Mouse (Mus musculus): Measurements from ENCODE around the gene Lbhd1.
"Not testable (repeated sequence)": the region's sequence is repeated elsewhere in the genome, so short reads cannot be mapped to it uniquely, and the experiment has no call there.

The Lbhd1 gene

GRCm38 (mm10) chr19:8883616-8884015 lies at the start of gene Lbhd1, which contains the start of gene Gm49403:
TSS of gene Lbhd1 (plus strand) at chr19:8883732.
TSS of gene Gm49403 (plus strand) at chr19:8883930.
- no peak for DNase-seq (ENCODE audit: low spot score in 2 of 2)

GRCm38 (mm10) chr19:8836327-8836726 lies 47.2 kb upstream of the Lbhd1 start:
- DNase-seq (ENCODE audit: low spot score in 2 of 2) = not testable (repeated sequence)

- peak; percentile 86 to 89 for DNase-seq (ENCODE audit: low spot score in 2 of 2)
These were observed 46.2 kb upstream of the Lbhd1 start, which contains the start of gene Bscl2 for GRCm38 (mm10) chr19:8837251-8837791. TSS of gene Bscl2 (plus strand) at chr19:8837467.

GRCm38 (mm10) chr19:8838041-8838730 lies 45.3 kb upstream of the Lbhd1 start:
- DNase-seq (ENCODE audit: low spot score in 2 of 2) = peak in 1 of 2 experiments; percentile 50

DNA sequence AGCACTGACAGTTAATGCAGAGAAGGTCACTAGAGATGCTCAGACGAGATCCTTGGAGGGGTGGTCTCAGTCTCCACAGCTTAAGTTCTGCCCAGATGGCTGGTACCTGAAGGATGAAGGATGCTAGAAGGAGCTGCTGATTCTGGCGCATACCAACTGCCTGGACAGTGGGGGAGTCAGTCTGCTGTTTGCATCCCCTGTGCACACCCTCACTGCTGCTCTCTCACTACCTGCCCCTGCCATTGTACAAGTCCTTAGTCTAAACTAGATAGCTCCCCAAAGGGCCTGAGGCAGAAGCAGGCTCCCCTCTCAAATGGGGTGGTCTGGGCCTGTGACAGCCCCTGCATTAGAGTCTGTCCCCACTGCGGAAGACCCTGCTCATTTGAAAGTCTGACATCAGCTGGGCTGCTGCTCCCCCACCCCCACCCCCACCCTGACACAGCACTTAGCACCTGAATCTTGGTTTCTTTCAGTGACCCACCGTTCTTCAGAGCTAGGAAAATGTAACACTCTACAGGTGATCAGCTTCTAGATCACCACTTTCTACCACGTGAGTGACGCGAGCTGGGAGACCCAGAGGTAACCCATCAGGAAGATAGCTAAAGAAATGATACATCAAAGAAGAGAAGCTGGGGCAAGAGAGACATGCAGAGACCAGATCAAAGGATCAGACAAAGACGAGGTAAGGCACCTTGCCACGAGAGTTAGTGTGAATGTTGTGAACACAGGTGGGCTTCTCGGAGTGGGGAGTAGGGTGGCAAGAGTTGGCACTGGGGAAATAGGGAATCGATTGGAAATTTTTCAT lies 44.2 kb upstream of the Lbhd1 start, which contains the start of gene Gng3:
Gene Gng3 (minus strand): TSS at position 92 of the 805 bp plus-strand sequence.
- no peak for DNase-seq (ENCODE audit: low spot score in 2 of 2)

DNA sequence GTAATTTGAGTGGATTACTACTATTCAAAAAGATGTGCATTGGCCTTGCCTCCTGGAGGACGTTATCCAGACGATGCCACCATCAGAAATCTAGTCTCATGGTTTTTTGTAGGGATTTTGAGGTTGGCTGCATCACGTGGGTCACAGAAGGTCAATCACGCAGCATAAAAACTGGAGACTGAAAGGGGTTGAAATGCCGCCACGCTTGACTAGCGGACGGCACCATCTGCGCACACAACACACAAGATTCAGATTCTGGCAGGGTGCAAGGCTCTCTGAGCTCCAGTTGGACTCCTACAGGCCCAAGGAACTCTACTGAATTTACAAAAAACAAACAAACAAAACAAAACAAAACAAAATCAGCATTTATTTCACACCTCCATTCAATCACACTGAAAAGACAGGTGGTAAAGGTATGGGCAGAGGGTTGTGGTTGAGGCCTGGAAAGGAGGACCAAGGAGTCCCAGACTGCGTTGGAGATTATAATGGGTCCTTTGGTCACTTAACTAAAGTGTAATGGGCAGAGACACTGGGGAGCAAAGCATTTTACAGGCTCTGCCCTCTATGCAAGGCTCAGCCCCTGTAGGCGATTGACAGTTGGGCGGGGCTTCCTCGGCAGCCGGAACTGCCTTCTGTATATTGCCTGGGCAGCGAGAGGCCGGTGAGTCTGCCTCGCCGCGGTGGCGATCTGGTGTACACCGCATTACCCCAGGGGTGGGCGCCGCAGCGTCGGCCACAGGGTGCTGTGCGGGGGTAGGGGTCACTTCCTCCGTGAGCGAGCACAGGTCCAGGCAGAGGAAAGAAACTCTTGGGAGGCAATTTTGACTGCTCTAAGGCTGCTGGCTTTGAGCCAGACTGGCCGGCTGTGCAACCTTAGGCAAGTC lies 43.4 kb upstream of the Lbhd1 start:
- peak; percentile 70 to 85 for DNase-seq (ENCODE audit: low spot score in 2 of 2)

- no peak for DNase-seq (ENCODE audit: low spot score in 2 of 2)
These were observed 42.5 kb upstream of the Lbhd1 start for GRCm38 (mm10) chr19:8841012-8841411.

GRCm38 (mm10) chr19:8842961-8843360 lies 40.6 kb upstream of the Lbhd1 start:
- DNase-seq (ENCODE audit: low spot score in 2 of 2) = no peak

- DNase-seq (ENCODE audit: low spot score in 2 of 2) = peak; percentile 63 to 91
These were observed 39.0 kb upstream of the Lbhd1 start for GRCm38 (mm10) chr19:8844371-8845129.

- no peak for DNase-seq (ENCODE audit: low spot score in 2 of 2)
These were observed 35.2 kb upstream of the Lbhd1 start for GRCm38 (mm10) chr19:8848356-8848755.

- DNase-seq (ENCODE audit: low spot score in 2 of 2) = no peak
These were observed 33.1 kb upstream of the Lbhd1 start, which contains the start of gene Lrrn4cl for GRCm38 (mm10) chr19:8850402-8850901. TSS of gene Lrrn4cl (plus strand) at chr19:8850768.

GRCm38 (mm10) chr19:8851639-8852038 lies 31.9 kb upstream of the Lbhd1 start:
- DNase-seq (ENCODE audit: low spot score in 2 of 2) = no peak

GRCm38 (mm10) chr19:8852236-8852928 lies 31.1 kb upstream of the Lbhd1 start:
- DNase-seq (ENCODE audit: low spot score in 2 of 2) = no peak

GRCm38 (mm10) chr19:8853117-8853516 lies 30.4 kb upstream of the Lbhd1 start:
- no peak for DNase-seq (ENCODE audit: low spot score in 2 of 2)

DNA sequence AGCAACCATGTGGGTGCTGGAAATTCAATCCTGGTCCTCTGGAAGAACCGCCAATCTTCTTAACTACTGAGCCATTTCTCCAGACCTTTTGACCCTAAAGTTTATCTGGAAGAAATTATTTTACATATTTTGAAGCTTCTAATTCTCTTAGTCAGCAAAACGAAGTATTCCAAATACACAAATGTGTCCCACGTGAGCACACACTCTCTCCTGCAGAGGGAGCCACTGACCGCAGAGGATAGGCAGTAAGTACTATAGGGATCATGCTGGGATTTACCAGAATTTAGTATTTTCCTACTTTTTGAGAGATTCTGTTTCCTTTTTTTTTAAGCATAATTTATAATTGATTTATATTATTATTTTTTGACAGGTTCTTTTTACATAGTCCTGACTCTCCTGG lies 25.8 kb upstream of the Lbhd1 start:
- peak in 1 of 2 experiments; percentile 65 for DNase-seq (ENCODE audit: low spot score in 2 of 2)

GRCm38 (mm10) chr19:8859018-8859417 lies 24.5 kb upstream of the Lbhd1 start:
- DNase-seq (ENCODE audit: low spot score in 2 of 2) = peak in 1 of 2 experiments; percentile 63

DNA sequence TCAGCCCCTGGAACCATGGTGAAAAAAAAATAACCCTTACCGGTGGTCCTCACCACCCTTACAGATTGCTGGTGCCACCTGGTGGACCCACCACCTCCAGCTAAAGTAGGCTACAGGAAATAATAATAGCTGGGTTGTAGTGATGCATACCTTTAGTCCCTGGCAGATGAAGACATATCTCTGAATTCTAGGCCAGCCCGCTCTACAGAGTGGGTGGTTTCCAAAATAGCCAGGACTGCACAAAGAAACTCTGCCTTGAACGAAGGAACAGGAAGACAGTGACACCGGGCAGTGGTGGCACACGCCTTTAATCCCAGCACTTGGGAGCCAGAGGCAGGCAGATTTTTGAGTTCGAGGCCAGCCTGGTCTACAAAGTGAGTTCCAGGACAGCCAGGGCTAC lies 19.3 kb upstream of the Lbhd1 start:
- DNase-seq (ENCODE audit: low spot score in 2 of 2) = no peak

- DNase-seq (ENCODE audit: low spot score in 2 of 2) = not testable (repeated sequence)
These were observed 13.2 kb upstream of the Lbhd1 start for GRCm38 (mm10) chr19:8870381-8870780.

DNA sequence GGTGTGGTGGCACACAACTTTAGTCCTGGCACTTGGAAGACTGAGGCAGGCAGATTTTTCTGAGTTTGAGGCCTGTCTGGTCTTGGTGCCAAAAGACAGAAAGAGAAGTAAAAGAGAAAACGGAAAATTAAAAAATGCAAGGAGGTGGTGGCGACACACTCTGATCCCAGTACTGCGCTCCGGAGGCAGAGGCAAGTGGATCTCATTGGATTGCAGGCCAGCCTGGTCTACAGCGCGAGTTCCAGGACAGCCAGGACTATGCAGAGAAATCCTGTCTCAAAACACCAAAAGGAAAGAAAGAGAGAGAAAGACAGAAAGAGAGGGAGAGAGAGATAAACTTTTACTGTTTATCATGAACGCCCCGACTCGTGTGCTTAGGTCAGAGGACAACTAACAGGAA lies 12.7 kb upstream of the Lbhd1 start:
- peak in 1 of 2 experiments; percentile 24 for DNase-seq (ENCODE audit: low spot score in 2 of 2)

All from spleen, postnatal 10 days (tissue).